Mouse (Mus musculus) intestine, embryonic 14.5 days (tissue): ENCODE results near the gene Grin1. TPM values are rescaled to one million over a fixed set of nuclear protein-coding genes. Genes with fewer than 3 reads are reported as not detected.

Experiments
- ATAC-seq: fragments of 200-750 bp; cut with Nextera tagmentation; replicated peaks from 2 replicates; pipeline ENCODE4 v1.8.0; 2017; ENCODE audit warnings: low read depth, moderate number of reproducible peaks, moderate TSS enrichment, moderate library complexity; ENCODE audit not compliant: low FRiP score, low TSS enrichment
- DNase-seq: peaks from one replicate; pipeline ENCODE4 v3.0.0-alpha.2; 2018; ENCODE audit warnings: low spot score
- H3K27ac ChIP-seq: fragments of 300-500 bp; sonication (generic); 2 replicates; pipeline ENCODE4 v1.5.1; 2014; ENCODE audit warnings: low read depth, mild to moderate bottlenecking, control low read depth
- H3K27me3 ChIP-seq: fragments of 300-500 bp; sonication (generic); replicated peaks from 2 replicates; pipeline ENCODE4 v1.6.1; 2014; ENCODE audit warnings: low read length, control low read depth; ENCODE audit not compliant: control insufficient read depth, insufficient read depth
- H3K36me3 ChIP-seq: fragments of 300-500 bp; sonication (generic); 2 replicates; pipeline ENCODE4 v1.6.1; 2014; ENCODE audit warnings: low read length, control low read depth; ENCODE audit not compliant: control insufficient read depth, insufficient read depth
- H3K4me1 ChIP-seq: fragments of 300-500 bp; sonication (generic); replicated peaks from 2 replicates; pipeline ENCODE4 v1.6.1; 2014; ENCODE audit warnings: low read length, control low read depth, mixed read lengths; ENCODE audit not compliant: control insufficient read depth, insufficient read depth
- H3K4me2 ChIP-seq: fragments of 300-500 bp; sonication (generic); 2 replicates; pipeline ENCODE4 v1.6.1; 2014; ENCODE audit warnings: low read length
- H3K4me3 ChIP-seq: fragments of 300-500 bp; sonication (generic); 2 replicates; pipeline ENCODE4 v1.5.1; 2014; ENCODE audit warnings: low read depth, low read length, control low read depth, mixed read lengths
- H3K9ac ChIP-seq: fragments of 300-500 bp; sonication (generic); 2 replicates; pipeline ENCODE4 v1.6.1; 2014; ENCODE audit warnings: mild to moderate bottlenecking, low read length
- H3K9me3 ChIP-seq: fragments of 300-500 bp; sonication (generic); 2 replicates; pipeline ENCODE4 v1.6.1; 2016; ENCODE audit warnings: low read length, control low read depth; ENCODE audit not compliant: control insufficient read depth
- WGBS: fragments of 180-500 bp; shearing (Covaris S2); extraction: QIAGEN DNeasy Blood & Tissue Kit; methylation state at CpG from one replicate; pipeline ENCODE4 v1.1.7; 2014; 5-methylcytosine and 5-hydroxymethylcytosine counted together
- polyA plus RNA-seq: library from polyadenylated mRNA; unstranded; fragments of >200 nt; fragmentation: Nextera tagmentation; extraction: Ambion mirVana; gene quantifications from 2 replicates; pipeline ENCODE4 v1.2.1, GENCODE M21; 2014

Gene Grin1
- polyA plus RNA-seq, 1 experiment from 2014 or later = 2.4 TPM

GRCm38 (mm10) chr2:25292054-25292544 is 26.9 kb downstream of the Grin1 start:
- peaks cover 9% of the 10 kb centered on the region; the same call in 1 of the 2 replicates for H3K4me1 ChIP-seq
- no peak overlapping the region for H3K9ac ChIP-seq
- WGBS = 6% methylated on average over 42 of the region's 43 CpGs
- H3K9me3 ChIP-seq = no peaks in the 10 kb centered on the region
- peaks cover 68% of the 10 kb centered on the region for H3K27me3 ChIP-seq
- H3K4me2 ChIP-seq = peak overlapping the region; percentile 40
- H3K36me3 ChIP-seq = no peaks in the 10 kb centered on the region
- DNase-seq (no peak), ATAC-seq (0 out of 2 replicates have a peak, but pooled peaks have one; percentile 13)
- H3K4me3 ChIP-seq = peak overlapping the region; percentile 23
- H3K27ac ChIP-seq = no peak overlapping the region

DNA sequence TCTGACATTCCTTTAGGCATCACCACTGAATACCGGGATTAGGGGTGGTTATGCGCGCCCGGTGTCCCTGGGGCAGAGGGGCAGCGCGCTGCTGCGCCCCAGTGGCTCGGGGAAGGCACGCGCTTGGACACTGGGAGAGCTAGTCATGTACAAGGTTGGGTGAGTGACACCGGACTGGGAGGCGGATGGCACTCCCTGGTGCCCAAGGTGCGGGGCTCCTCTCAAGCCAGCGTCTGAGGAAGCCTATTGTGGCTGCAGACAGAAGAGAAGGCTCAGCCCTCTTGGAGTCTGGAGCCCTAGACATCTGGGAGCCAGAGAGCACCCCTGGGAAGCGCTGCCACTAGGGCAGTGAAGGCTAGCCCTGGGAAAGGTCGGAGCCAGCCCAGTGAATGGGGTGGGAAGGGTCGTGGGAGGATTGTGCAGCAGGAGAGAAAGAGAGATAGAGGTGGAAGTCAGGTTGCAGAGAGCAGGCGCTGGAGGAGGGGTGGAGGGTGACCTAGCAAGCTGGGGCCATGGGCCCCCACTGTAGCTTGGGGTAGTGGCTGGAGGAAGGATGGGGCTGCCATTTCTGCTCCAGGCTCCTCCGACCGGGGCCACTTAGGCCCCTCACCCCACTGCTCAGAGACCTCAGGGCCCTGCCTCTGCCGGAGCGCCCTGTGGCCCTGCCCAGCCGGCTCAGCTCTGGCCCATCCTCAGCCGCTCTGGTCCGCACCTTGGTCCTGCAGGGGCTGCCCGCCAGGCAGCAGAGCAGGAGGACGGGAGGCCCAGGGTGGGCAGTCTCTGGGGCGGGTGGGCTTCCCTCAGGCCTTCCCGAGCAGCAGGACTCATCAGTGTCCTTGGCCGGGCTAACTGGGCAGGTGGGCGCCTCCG is 27.6 kb downstream of the Grin1 start:
- no peak for ATAC-seq
- Histone ChIP-seq H3K27ac (no peak overlapping the region), H3K4me1 (peaks cover 9% of the 10 kb centered on the region; the same call in 1 of the 2 replicates), H3K27me3 (peaks cover 68% of the 10 kb centered on the region), H3K9ac (no peak overlapping the region), H3K4me3 (peak overlapping the region; percentile 23; the same call in 1 of the 2 replicates), H3K9me3 (no peaks in the 10 kb centered on the region), H3K36me3 (no peaks in the 10 kb centered on the region), H3K4me2 (peak overlapping the region; percentile 40; the same call in 1 of the 2 replicates)
- 9% methylated on average over 32 of the region's 32 CpGs for WGBS
- peak; percentile 55 for DNase-seq

DNA sequence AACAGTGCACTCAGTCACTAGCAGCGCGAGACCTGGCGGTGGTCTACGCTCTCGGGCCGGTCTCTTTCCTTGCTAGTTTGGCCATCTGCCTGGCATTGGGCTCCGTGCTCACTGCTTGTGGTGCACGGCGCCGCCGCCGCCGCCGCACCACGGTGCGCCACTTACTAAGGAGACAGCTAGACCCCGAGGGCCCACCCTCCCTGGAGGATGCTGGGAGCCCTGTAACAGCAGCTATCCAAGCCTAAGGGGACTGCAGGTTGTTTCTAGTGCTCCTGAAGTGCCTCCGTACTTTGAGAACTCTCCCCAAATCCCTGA is 28.2 kb downstream of the Grin1 start:
- no peak overlapping the region for H3K4me3 ChIP-seq
- WGBS = under 1% methylated on average over 18 of the region's 18 CpGs
- no peak overlapping the region for H3K9ac ChIP-seq
- H3K27me3 ChIP-seq = peaks cover 63% of the 10 kb centered on the region
- ATAC-seq = no peak
- no peak overlapping the region for H3K4me2 ChIP-seq
- H3K9me3 ChIP-seq = no peaks in the 10 kb centered on the region
- peak; percentile 63 for DNase-seq
- no peak overlapping the region for H3K27ac ChIP-seq
- peaks cover 9% of the 10 kb centered on the region; the same call in 1 of the 2 replicates for H3K4me1 ChIP-seq
- H3K36me3 ChIP-seq = peaks cover 4% of the 10 kb centered on the region

DNA sequence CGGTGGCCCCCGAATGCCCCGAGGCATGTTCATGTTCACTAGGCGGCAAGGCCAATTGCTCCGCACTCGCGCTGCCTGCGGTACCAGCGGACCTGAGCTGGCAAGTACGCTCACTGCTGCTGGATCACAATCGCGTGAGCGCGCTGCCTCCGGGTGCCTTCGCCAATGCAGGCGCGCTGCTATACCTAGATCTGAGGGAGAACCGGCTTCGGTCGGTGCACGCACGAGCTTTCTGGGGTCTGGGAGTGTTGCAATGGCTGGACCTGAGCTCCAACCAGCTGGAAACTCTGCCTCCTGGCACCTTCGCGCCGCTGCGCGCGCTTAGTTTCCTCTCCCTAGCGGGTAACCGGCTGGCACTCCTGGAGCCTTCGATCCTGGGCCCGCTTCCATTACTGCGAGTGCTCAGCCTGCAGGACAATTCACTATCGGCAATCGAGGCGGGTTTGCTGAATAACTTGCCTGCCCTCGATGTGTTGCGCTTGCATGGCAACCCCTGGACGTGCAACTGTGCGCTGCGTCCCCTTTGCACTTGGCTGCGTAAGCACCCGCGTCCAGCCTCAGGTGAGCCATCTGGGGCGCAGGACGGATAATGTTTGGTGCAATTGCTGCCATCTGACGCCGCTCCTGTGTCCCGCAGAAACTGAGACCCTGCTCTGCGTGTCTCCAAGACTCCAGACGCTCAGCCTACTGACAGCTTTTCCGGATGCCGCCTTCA is 28.7 kb downstream of the Grin1 start:
- H3K4me3 ChIP-seq = no peak overlapping the region
- ATAC-seq (no peak), DNase-seq (peak; percentile 60)
- peaks cover 9% of the 10 kb centered on the region; the same call in 1 of the 2 replicates for H3K4me1 ChIP-seq
- no peaks in the 10 kb centered on the region for H3K9me3 ChIP-seq
- H3K9ac ChIP-seq = no peak overlapping the region
- H3K36me3 ChIP-seq = peaks cover 9% of the 10 kb centered on the region
- H3K27ac ChIP-seq = no peak overlapping the region
- 2% methylated on average over 54 of the region's 54 CpGs for WGBS
- H3K4me2 ChIP-seq = peak overlapping the region; percentile 15; the same call in 1 of the 2 replicates
- H3K27me3 ChIP-seq = peaks cover 59% of the 10 kb centered on the region

DNA sequence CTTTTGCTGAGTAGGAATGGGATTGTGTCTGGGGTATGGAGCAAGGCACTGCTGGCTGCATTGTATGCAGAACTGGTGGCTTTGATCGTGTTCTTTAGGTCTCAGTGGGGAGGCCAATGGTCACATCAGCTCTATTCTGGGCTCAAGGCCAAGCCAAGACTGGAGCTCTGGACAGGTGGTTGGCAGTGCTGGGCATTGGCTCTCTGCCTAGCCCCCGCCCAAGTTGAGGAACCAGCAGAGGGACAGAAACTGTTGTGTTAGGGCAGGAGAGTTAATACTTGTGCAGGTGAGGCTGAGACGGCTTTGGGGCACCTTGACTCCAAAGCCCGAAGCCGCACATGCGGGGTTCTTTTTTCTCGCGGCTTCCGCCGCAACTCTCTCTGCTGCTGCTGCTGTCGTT is 29.3 kb downstream of the Grin1 start, which contains the start of gene Lrrc26:
Gene Lrrc26, plus strand, starts transcription at position 265 of the 400 bp plus-strand sequence.
- DNase-seq (no peak), ATAC-seq (no peak)
- 12% methylated on average over 11 of the region's 11 CpGs for WGBS
- Histone ChIP-seq H3K9ac (no peak within 1 kb of the TSS), H3K36me3 (peaks cover 15% of the 10 kb centered on the region), H3K9me3 (no peaks in the 10 kb centered on the region), H3K27ac (no peak within 1 kb of the TSS), H3K27me3 (peaks cover 59% of the 10 kb centered on the region), H3K4me3 (no peak within 1 kb of the TSS), H3K4me1 (peaks cover 9% of the 10 kb centered on the region; the same call in 1 of the 2 replicates), H3K4me2 (peak within 1 kb of the TSS; percentile 15; the same call in 1 of the 2 replicates)

GRCm38 (mm10) chr2:25288734-25289345 is 30.1 kb downstream of the Grin1 start:
- Histone ChIP-seq H3K27ac (no peak overlapping the region), H3K36me3 (peaks cover 23% of the 10 kb centered on the region), H3K9ac (no peak overlapping the region), H3K27me3 (peaks cover 55% of the 10 kb centered on the region), H3K4me3 (no peak overlapping the region), H3K4me2 (no peak overlapping the region), H3K9me3 (no peaks in the 10 kb centered on the region), H3K4me1 (peaks cover 9% of the 10 kb centered on the region; the same call in 1 of the 2 replicates)
- DNase-seq = no peak
- no peak for ATAC-seq
- 77% methylated on average over 7 of the region's 7 CpGs for WGBS

GRCm38 (mm10) chr2:25287927-25288649 is 30.9 kb downstream of the Grin1 start, which contains the start of gene Tmem210:
Gene Tmem210, plus strand, starts transcription at chr2:25288145.
- Histone ChIP-seq H3K9ac (no peak within 1 kb of the TSS), H3K4me2 (no peak within 1 kb of the TSS), H3K9me3 (no peaks in the 10 kb centered on the region), H3K27me3 (peaks cover 51% of the 10 kb centered on the region), H3K4me3 (no peak within 1 kb of the TSS), H3K36me3 (peaks cover 31% of the 10 kb centered on the region), H3K4me1 (peaks cover 9% of the 10 kb centered on the region; the same call in 1 of the 2 replicates), H3K27ac (no peak within 1 kb of the TSS)
- DNase-seq (no peak), ATAC-seq (no peak)
- WGBS = 79% methylated on average over 6 of the region's 6 CpGs
